13 mouse cellular contexts compared by ENCODE assay signal in genomic region chr10:56164411-56164810, GRCm38 (mm10). TPM values are rescaled to one million over a fixed set of nuclear protein-coding genes. Genes with fewer than 3 reads are reported as not detected.
DNase-seq lines count a peak whose midpoint lies in the region; ATAC-seq and TF ChIP-seq lines count a peak whose summit lies in the region.
"Had no signal": no experiment of that assay in that cellular context is flagged by ENCODE, and none has a peak within 500 bp of the region (broad histone marks: within the 10 kb centered on the region; RNA-seq: fewer than 3 reads in every experiment).

No protein-coding gene starts in this region.

- ATAC-seq in heart, postnatal 0 days (ENCODE audit: insufficient read depth, low read depth): no peak
- ATAC-seq in heart, embryonic 12.5 days (ENCODE audit: insufficient number of reproducible peaks, low FRiP score): no peak
- no peak for ATAC-seq in frontal cortex, adult (ENCODE audit: low TSS enrichment)
- no peak for ATAC-seq in forebrain, embryonic 15.5 days (replicated peaks)
- ATAC-seq: CD4-positive, CD25-positive, alpha-beta regulatory T cell, adult 4 months had no signal

- TF ChIP-seq EP300 in heart, postnatal 0 days (IDR thresholded peaks at IDR 0.05; ENCODE audit: low read depth): no peak

- no peak overlapping the region for H3K9ac ChIP-seq in heart, postnatal 0 days (replicated peaks; ENCODE audit: low read depth, low read length)
- H3K9ac ChIP-seq in heart, embryonic 12.5 days: no peak overlapping the region
- H3K9ac ChIP-seq in forebrain, embryonic 15.5 days (replicated peaks): no peak overlapping the region
- H3K9ac ChIP-seq: heart, embryonic 13.5 days; liver, embryonic 14.5 days had no signal

- no peak overlapping the region for H3K4me3 ChIP-seq in heart, postnatal 0 days (ENCODE audit: low read depth, low read length)
- no peak overlapping the region for H3K4me3 ChIP-seq in heart, embryonic 12.5 days
- H3K4me3 ChIP-seq in left cerebral cortex, adult 2 months: no peak overlapping the region
- no peak overlapping the region for H3K4me3 ChIP-seq in forebrain, embryonic 15.5 days
- H3K4me3 ChIP-seq: heart, embryonic 13.5 days had no signal

- no peak overlapping the region for H3K4me2 ChIP-seq in heart, postnatal 0 days (ENCODE audit: low read depth, low read length)
- no peak overlapping the region for H3K4me2 ChIP-seq in heart, embryonic 12.5 days
- no peak overlapping the region for H3K4me2 ChIP-seq in forebrain, embryonic 15.5 days (replicated peaks)
- H3K4me2 ChIP-seq: heart, embryonic 13.5 days had no signal

- intact Hi-C loops in left cerebral cortex, adult 2 months (cut with DNase I): no loop called here
- intact Hi-C loops in left cerebral cortex, postnatal 25 days (cut with DNase I): no loop called here

- no peaks in the 10 kb centered on the region for H3K4me1 ChIP-seq in heart, postnatal 0 days (ENCODE audit: control insufficient read depth, insufficient read depth)
- no peaks in the 10 kb centered on the region for H3K4me1 ChIP-seq in heart, embryonic 12.5 days (replicated peaks)
- no peaks in the 10 kb centered on the region for H3K4me1 ChIP-seq in forebrain, embryonic 15.5 days
- H3K4me1 ChIP-seq: heart, embryonic 13.5 days had no signal

- H3K27ac ChIP-seq in heart, postnatal 0 days (ENCODE audit: low read depth): no peak overlapping the region
- no peak overlapping the region for H3K27ac ChIP-seq in heart, embryonic 12.5 days (ENCODE audit: poor library complexity, severe bottlenecking)
- no peak overlapping the region for H3K27ac ChIP-seq in left cerebral cortex, adult 2 months
- H3K27ac ChIP-seq in forebrain, embryonic 15.5 days (replicated peaks): no peak overlapping the region
- H3K27ac ChIP-seq: heart, embryonic 13.5 days; liver, embryonic 14.5 days; macrophage had no signal

- H3K27me3 ChIP-seq in heart, postnatal 0 days (ENCODE audit: control insufficient read depth, insufficient read depth, low read length): no peaks in the 10 kb centered on the region
- no peaks in the 10 kb centered on the region for H3K27me3 ChIP-seq in heart, embryonic 12.5 days (replicated peaks)
- no peaks in the 10 kb centered on the region for H3K27me3 ChIP-seq in forebrain, embryonic 15.5 days
- H3K27me3 ChIP-seq: heart, embryonic 13.5 days had no signal

- no peak for DNase-seq in heart, postnatal 0 days (ENCODE audit: low spot score)
- no peak for DNase-seq in left cerebral cortex, adult 2 months (ENCODE audit: extremely low spot score in 1 of 2, low spot score in 2 of 2)
- no peak for DNase-seq in left cerebral cortex, postnatal 25 days (ENCODE audit: low spot score in 2 of 2)
- peak; percentile 15 for DNase-seq in cerebellum, adult 11-12 months
- DNase-seq in kidney, postnatal 36 days: peak; percentile 25 to 26
- DNase-seq: adrenal gland, postnatal 14 days had no signal

- 75% methylated on average over 3 of the region's 3 CpGs for WGBS in heart, postnatal 0 days
- WGBS in heart, embryonic 12.5 days: 76% methylated on average over 3 of the region's 3 CpGs
- WGBS in forebrain, embryonic 15.5 days: 30% methylated on average over 3 of the region's 3 CpGs

- no peaks in the 10 kb centered on the region for H3K36me3 ChIP-seq in heart, postnatal 0 days (replicated peaks; ENCODE audit: control insufficient read depth, insufficient read depth, low read length)
- H3K36me3 ChIP-seq in heart, embryonic 12.5 days: peaks cover 3% of the 10 kb centered on the region; the same call in 1 of the 2 replicates
- no peaks in the 10 kb centered on the region for H3K36me3 ChIP-seq in forebrain, embryonic 15.5 days

- H3K9me3 ChIP-seq in heart, postnatal 0 days (replicated peaks; ENCODE audit: control insufficient read depth, low read length): no peaks in the 10 kb centered on the region
- no peaks in the 10 kb centered on the region for H3K9me3 ChIP-seq in heart, embryonic 12.5 days (replicated peaks)
- no peaks in the 10 kb centered on the region for H3K9me3 ChIP-seq in forebrain, embryonic 15.5 days
- H3K9me3 ChIP-seq: heart, embryonic 13.5 days had no signal

- TF ChIP-seq CTCF in heart, postnatal 0 days (IDR thresholded peaks at IDR 0.05; ENCODE audit: low read depth): peak; percentile 28
- peak; percentile 14 for TF ChIP-seq CTCF in left cerebral cortex, adult 2 months (IDR thresholded peaks at IDR 0.05)

RNA-seq across cellular contexts. Expression of gene Msl3l2, which starts 57.7 kb away (rescaled TPM):
- total RNA-seq in heart, postnatal 0 days (2014; rRNA removed; ENCODE audit: low replicate concordance): 2.9 and 7.1 TPM in 2 replicates
- 2.2 and 2.3 TPM in 2 replicates for polyA plus RNA-seq in heart, postnatal 0 days (2015; fragmentation: Nextera tagmentation; extraction: Ambion mirVana)
- 9.5 and 10.5 TPM in 2 replicates for polyA plus RNA-seq in heart, embryonic 12.5 days (2016; fragmentation: Nextera tagmentation; extraction: Ambion mirVana)
- total RNA-seq in left cerebral cortex, adult 2 months (2021): 10 to 100 TPM; 12.5 to 14.0 TPM
- 10 to 100 TPM; 13.7 to 14.8 TPM for total RNA-seq in left cerebral cortex, postnatal 25 days (2021)
- polyA plus RNA-seq in forebrain, embryonic 15.5 days (2015; fragmentation: Nextera tagmentation; extraction: Ambion mirVana): 10.2 and 13.1 TPM in 2 replicates

Comparison
In these comparisons a context has a peak if more than half of its experiments do, and no peak if none do; other contexts are left out.
1. DNase-seq: peak in cerebellum, adult 11-12 months (single experiment) and kidney, postnatal 36 days (2 of 2); none in heart, postnatal 0 days (single experiment), left cerebral cortex, adult 2 months (0 of 2) and left cerebral cortex, postnatal 25 days (0 of 2).